Mouse (Mus musculus) liver, adult 2 months (tissue): ENCODE data around the gene Hhex.

Source experiments
- CTCF ChIP-seq: fragments of 200-500 bp; IDR thresholded peaks from 2 replicates; pipeline ENCODE4 v1.5.1; 2011; ENCODE audit warnings: low read depth, low read length, control low read depth
- POLR2A ChIP-seq: fragments of 200-500 bp; IDR thresholded peaks from 2 replicates; pipeline ENCODE4 v1.6.1; 2011; ENCODE audit warnings: low read length, control low read depth; ENCODE audit not compliant: insufficient read depth; ENCODE audit errors: extremely low read depth

DNA sequence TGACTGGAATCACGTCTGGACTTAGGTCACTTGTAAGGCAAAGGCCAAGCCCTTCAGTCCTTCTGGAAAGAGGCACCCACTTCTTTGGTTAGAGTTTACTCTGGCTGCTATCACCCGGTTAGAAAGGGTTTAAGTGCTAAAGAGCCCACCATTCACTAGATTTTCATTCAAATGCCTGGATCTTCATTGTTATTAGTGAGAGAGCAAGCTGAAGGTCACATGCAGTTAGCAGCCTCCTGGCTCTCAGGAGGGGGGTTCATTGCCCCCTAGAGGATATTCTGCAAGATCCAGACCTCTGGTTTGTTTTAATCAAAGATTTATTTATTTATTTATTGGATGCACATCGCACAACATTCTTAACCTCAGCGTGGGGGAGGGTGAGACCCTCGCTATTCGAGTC, 33.7 kb upstream of the Hhex start:
- TF ChIP-seq CTCF (no peak), POLR2A (no peak)
